Comparison of ENCODE assay signal across 28 mouse cellular contexts in genomic region chr11:32407863-32408262, GRCm38 (mm10). TPM values are rescaled to one million over a fixed set of nuclear protein-coding genes. Genes with fewer than 3 reads are reported as not detected.
DNase-seq lines count a peak whose midpoint lies in the region; ATAC-seq and TF ChIP-seq lines count a peak whose summit lies in the region.
"Had no signal": no experiment of that assay in that cellular context is flagged by ENCODE, and none has a peak within 500 bp of the region (broad histone marks: within the 10 kb centered on the region; RNA-seq: fewer than 3 reads in every experiment).

No protein-coding gene starts in this region.

- no peak for TF ChIP-seq POLR2A in lung, adult 2 months (IDR thresholded peaks at IDR 0.05; ENCODE audit: borderline replicate concordance, extremely low read depth, low read depth, low read length)

- 76% methylated on average over 3 of the region's 3 CpGs for WGBS in limb, embryonic 15.5 days
- 86% methylated on average over 3 of the region's 3 CpGs for WGBS in limb, embryonic 10.5 days
- 57% methylated on average over 3 of the region's 3 CpGs for WGBS in lung, adult 2 months

- H3K9me3 ChIP-seq in limb, embryonic 15.5 days: no peaks in the 10 kb centered on the region
- H3K9me3 ChIP-seq in limb, embryonic 10.5 days (replicated peaks): no peaks in the 10 kb centered on the region
- H3K9me3 ChIP-seq: forebrain, embryonic 12.5 days; hindbrain, embryonic 10.5 days; hindbrain, embryonic 15.5 days; kidney, embryonic 15.5 days; midbrain, embryonic 10.5 days; midbrain, embryonic 15.5 days had no signal

- H3K4me1 ChIP-seq in limb, embryonic 15.5 days: peaks cover 2% of the 10 kb centered on the region
- H3K4me1 ChIP-seq in limb, embryonic 10.5 days: 0 out of 2 replicates have a peak, but pooled peaks cover 4% of the 10 kb centered on the region
- peaks cover 3% of the 10 kb centered on the region; the same call in 1 of the 2 replicates for H3K4me1 ChIP-seq in lung, adult 2 months (ENCODE audit: control insufficient read depth, insufficient read depth, low read length)

- H3K9ac ChIP-seq in limb, embryonic 15.5 days: no peak overlapping the region
- H3K9ac ChIP-seq: forebrain, embryonic 12.5 days; forebrain, postnatal 0 days; hindbrain, embryonic 15.5 days; kidney, embryonic 15.5 days; liver, embryonic 14.5 days; midbrain, embryonic 15.5 days had no signal

- no peak overlapping the region for H3K4me3 ChIP-seq in limb, embryonic 15.5 days
- no peak overlapping the region for H3K4me3 ChIP-seq in limb, embryonic 10.5 days
- H3K4me3 ChIP-seq in lung, adult 2 months (replicated peaks; ENCODE audit: extremely low read depth, low read depth, low read length): no peak overlapping the region
- H3K4me3 ChIP-seq: forebrain, embryonic 12.5 days; hindbrain, embryonic 10.5 days; hindbrain, embryonic 15.5 days; kidney, embryonic 15.5 days; midbrain, embryonic 10.5 days; midbrain, embryonic 15.5 days had no signal

- 0 out of 2 replicates have a peak overlapping the region, but pooled peaks have one; percentile 29 for H3K27ac ChIP-seq in limb, embryonic 15.5 days
- no peak overlapping the region for H3K27ac ChIP-seq in limb, embryonic 10.5 days
- H3K27ac ChIP-seq: forebrain, embryonic 12.5 days; hindbrain, embryonic 10.5 days; hindbrain, embryonic 15.5 days; liver, embryonic 14.5 days; midbrain, embryonic 10.5 days; midbrain, embryonic 15.5 days; stomach, postnatal 0 days had no signal

- TF ChIP-seq CTCF in lung, adult 2 months (IDR thresholded peaks at IDR 0.05; ENCODE audit: insufficient read depth, low read length): no peak

- no peak for ATAC-seq in limb, embryonic 15.5 days (ENCODE audit: insufficient number of reproducible peaks, low FRiP score, low TSS enrichment, low read depth)
- ATAC-seq: forebrain, postnatal 0 days; inflammation-experienced regulatory T-cells, adult 6 months; midbrain, embryonic 15.5 days had no signal

- peaks cover 80% of the 10 kb centered on the region for H3K36me3 ChIP-seq in limb, embryonic 15.5 days
- H3K36me3 ChIP-seq in limb, embryonic 10.5 days: peaks cover 92% of the 10 kb centered on the region

- DNase-seq in limb, embryonic 10.5 days (ENCODE audit: low spot score): no peak
- DNase-seq in lung, postnatal 25 days (ENCODE audit: low spot score): peak; percentile 49
- no peak for DNase-seq in lung, adult 2 months
- peak; percentile 56 for DNase-seq in lung, postnatal 36 days
- DNase-seq in ovary, postnatal 14 days (ENCODE audit: low spot score): no peak
- DNase-seq in kidney, adult 18-20 months: no peak
- DNase-seq: adrenal gland, postnatal 25 days; B cell, adult 2 months; cerebellum, adult 18-20 months; cerebellum, postnatal 10 days; forebrain, postnatal 0 days; gastrocnemius, postnatal 10 days; kidney, adult 11 months; kidney, postnatal 4 days; right cerebral cortex, adult 18-20 months; right cerebral cortex, postnatal 4 days; thymus, adult 2 months; thymus, postnatal 4 days had no signal

- no peak overlapping the region for H3K4me2 ChIP-seq in limb, embryonic 15.5 days
- H3K4me2 ChIP-seq: forebrain, embryonic 12.5 days; hindbrain, embryonic 15.5 days; kidney, embryonic 15.5 days; midbrain, embryonic 15.5 days had no signal

- no peaks in the 10 kb centered on the region for H3K27me3 ChIP-seq in limb, embryonic 15.5 days
- no peaks in the 10 kb centered on the region for H3K27me3 ChIP-seq in limb, embryonic 10.5 days (ENCODE audit: low read depth, poor library complexity, severe bottlenecking)
- H3K27me3 ChIP-seq: forebrain, embryonic 12.5 days; hindbrain, embryonic 15.5 days; kidney, embryonic 15.5 days; midbrain, embryonic 15.5 days had no signal

RNA-seq across cellular contexts. Expression of gene Ubtd2, which starts 47.3 kb away (rescaled TPM):
- polyA plus RNA-seq in limb, embryonic 15.5 days (2015; fragmentation: Nextera tagmentation; extraction: Ambion mirVana): 90.6 and 97.1 TPM in 2 replicates
- polyA plus RNA-seq in limb, embryonic 10.5 days (2016; fragmentation: Nextera tagmentation; extraction: Ambion mirVana): 74.2 and 82.0 TPM in 2 replicates
- 8.8 and 11.8 TPM in 2 replicates for polyA plus RNA-seq in lung, adult 2 months (2012; rRNA removed)

Comparison
In these comparisons a context has a peak if more than half of its experiments do, and no peak if none do; other contexts are left out.
1. DNase-seq: peak in lung, postnatal 25 days (single experiment) and lung, postnatal 36 days (single experiment); none in limb, embryonic 10.5 days (single experiment), lung, adult 2 months (single experiment), ovary, postnatal 14 days (single experiment) and kidney, adult 18-20 months (single experiment).